Mouse (Mus musculus) adrenal gland, postnatal 14 days (tissue): ENCODE results near the gene Sorcs2. TPM values are rescaled to one million over a fixed set of nuclear protein-coding genes. Genes with fewer than 3 reads are reported as not detected.
"Not testable (repeated sequence)": the region's sequence is repeated elsewhere in the genome, so short reads cannot be mapped to it uniquely, and the experiment has no call there.

ENCODE experiments used
- DNase-seq: peaks from one replicate; pipeline ENCODE4 v3.0.0; 2021; ENCODE audit warnings: mixed read lengths
- total RNA-seq: library from RNA; stranded (reverse); gene quantifications from 2 replicates; pipeline ENCODE4 v1.2.3, GENCODE M21; 2021

Gene Sorcs2
- total RNA-seq, 1 experiment from 2014 or later, result 10.3 TPM

DNA sequence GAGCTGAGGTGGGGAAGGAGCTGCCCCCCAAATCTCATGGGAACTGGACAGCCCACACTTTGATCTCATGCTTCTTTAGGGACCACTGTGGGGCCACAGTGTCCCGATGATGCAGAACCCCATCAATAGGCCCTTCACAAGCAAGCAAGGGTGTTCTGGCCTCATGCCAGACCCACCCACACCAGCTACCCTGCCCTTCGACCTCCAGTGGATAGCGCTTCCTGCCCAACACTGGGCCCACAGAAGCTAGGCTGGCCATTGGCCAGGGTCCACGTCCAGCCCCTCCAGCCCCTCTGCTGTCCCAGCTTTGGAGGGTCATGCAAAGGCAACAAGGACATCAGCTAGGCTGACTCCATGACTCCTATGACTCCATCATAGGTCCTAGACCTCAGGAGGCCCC, 99.9 kb downstream of the Sorcs2 start:
- no peak for DNase-seq

DNA sequence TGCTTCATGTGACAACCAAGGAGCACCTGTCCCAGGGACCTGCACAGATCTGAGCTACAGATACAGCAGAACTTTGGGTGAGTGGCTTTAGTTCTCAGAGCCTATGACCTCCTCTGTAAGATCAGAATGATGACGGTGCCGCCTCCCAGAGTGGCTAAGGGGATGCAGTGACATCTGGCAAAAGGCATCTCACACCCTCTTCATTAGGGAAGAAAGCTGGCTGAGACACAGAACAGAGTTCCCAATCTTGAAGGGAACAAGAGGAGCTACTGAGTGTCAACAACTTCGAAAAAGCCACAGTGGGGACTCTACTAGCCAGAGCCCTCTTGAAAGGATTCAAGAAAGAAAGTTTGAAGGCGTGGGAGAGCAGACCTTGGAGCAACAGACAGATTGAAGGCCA, 100.7 kb downstream of the Sorcs2 start:
- no peak for DNase-seq

DNA sequence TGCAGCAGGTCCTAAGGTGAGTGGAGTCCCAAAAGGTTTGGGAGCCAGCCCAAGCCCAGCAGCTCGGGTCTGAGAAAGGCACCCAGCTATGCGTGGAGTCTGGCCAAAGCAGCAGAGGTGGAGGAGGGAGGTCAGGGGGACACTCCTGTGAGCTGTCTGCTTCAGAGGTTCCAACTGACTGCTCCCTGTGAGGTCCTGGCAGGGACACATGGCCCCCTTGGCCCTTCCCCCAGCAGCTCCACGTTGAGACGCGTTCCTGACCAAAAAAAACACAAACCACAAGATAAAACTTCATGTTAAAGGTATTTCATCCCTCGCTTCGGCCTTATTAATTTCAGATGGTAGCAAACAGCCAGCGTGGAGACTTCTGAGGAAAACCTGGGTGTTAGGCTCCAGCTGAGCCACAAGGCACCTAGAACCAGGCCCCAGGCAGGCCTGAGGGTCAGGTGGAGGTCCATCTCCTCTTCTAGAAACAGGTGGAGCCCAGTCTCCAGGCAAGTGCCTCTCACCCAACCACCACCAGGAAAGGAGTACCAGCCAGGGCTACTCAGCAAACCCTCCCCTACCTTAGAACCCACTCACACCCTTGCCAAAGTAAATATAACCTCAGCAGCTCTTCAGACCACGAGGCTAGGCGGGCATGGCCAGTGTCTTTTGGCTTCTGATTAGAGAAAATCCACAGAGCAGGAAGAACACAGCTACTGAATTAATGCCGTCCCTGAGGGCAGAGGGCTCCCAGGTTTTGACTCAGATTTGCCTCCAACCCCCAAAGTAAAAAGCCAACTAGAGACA, 104.6 kb downstream of the Sorcs2 start:
- DNase-seq, result peak; percentile 19

DNA sequence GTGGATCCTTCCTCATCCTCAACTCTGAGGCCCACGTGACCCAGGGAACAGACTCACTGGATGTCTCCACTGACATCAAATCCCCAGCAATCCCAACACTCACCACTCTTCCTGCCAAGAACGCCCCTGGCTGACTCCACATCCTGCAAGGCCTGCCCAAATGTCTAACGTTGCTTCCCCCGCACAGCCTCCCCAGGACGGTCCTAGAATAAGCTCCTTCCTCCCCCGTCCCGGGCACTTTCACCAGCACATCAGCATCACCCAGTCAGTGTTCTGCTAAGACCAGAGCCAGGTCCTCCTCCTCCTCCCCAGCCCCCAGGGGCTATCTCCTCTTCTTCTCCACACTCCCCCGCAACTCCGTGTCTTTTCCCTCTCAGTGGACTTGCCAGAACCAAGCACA, 105.6 kb downstream of the Sorcs2 start:
- DNase-seq, result peak; percentile 23

DNA sequence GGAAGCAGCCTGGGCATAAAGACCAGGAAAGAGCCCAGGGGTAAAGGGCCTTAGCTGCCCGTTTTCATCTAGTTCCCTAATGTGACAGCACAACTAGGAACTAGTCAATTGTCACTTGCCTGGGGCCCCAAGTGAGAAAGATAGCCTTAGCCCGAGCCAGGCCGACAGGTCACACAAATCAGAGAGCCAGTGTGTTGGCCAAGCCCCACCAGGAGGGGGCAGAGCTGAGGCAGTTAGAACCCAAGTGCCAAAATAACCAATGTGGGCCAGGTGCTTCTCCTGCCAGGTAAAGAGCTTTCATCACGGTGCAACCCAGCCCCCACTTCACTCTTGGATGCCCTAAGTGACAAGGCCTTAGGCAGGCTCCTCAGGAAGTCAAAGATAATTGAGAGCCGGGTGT, 106.7 kb downstream of the Sorcs2 start:
- DNase-seq, result peak; percentile 61

DNA sequence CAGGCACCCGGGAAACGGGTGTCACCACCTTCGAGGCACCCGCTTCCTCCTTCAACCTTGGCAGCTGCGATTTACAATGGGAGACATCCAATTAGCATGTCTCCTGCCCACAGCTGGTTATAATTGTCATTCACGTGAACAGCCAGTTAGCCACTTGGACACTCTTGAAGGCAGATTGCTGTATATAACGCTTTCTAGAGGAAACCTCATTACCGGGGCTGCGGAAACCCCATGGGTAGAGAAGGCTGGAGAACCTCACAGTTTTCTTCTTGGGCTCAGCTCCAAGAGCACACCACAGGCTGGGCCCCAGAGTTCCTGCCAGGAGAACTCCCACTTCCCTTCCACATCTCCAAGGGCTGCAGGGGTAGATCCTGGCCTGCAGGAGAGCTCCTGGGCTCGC, 112.5 kb downstream of the Sorcs2 start:
- no peak for DNase-seq

DNA sequence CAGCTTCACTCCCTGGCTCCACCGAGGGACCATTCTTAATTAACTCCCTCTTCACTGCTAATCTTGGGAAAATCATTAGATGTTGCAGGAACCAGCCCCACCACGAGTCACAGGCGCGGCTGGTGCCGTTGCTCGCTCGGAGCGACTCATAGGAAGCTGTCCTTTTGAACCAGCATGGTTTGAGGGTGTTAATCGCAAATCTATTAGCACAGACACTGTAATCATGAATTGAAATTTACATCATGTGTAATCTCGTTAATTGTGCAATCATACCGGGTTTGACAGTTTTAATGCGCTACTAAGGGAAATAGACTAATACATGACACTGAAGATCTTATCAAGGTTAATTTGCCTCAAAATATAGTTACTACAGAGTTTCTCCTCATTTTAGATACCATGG, 118.0 kb downstream of the Sorcs2 start:
- no peak for DNase-seq

DNA sequence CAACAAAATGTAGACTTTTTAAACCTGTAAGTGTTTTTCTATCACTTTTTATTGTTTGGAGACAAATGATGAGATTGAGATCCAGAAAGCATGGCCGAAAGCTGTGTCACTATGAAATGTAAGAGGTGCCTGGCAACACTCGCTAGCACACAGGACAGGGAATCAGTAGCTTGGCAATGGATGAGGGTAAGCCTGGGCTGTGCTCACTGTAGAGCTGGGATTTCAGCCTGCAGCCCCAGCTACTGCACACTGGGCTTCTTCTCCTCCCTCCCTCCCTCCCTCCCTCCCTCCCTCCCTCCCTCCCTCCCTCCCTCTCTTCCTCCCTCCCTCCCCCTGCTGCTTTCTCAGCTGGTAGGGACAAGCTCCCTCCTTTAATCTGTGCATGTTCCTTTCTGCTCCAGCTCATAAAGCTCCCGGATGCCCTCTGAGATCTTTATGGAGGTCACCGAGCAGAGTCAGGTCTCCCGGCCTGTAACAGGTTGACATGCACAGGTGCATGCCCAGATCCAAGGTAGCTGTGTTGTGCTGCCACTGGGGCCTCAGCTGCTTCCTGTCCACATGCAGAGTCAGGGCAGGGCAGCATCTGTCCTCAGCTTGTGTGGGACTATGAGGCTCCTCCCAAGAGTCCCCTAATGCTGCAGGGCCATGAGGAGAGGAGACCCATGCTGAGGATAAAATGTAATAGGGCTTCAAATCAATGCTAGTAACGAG, 123.1 kb downstream of the Sorcs2 start:
- no peak for DNase-seq

DNA sequence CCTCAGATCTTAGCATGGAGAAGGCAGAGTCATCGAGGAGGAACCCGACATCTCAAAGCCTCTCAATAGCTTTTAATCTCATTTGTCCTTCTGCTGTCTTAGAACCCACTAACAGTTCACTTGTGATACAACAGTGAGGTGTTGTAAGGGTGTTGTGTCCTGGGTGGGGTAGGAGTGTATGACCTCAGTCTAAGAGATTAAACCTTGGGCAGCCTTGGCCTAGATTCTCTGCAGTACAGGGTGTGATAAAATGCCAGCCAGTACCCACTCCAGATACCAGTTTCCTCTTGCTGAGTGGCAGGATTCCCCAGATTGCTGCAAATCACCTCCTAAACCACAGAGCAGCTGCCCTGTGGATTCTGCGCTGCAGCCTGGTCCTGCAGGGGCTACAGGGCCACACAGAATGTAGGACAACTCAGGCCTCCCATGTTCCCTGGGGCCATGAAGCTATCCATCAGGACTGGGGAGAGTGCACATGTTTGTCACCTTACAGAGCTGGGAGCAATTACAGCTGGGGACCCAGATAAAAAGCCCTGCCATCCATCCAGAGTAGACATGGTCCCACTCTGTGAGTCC, 130.7 kb downstream of the Sorcs2 start:
- DNase-seq, result peak; percentile 33

DNA sequence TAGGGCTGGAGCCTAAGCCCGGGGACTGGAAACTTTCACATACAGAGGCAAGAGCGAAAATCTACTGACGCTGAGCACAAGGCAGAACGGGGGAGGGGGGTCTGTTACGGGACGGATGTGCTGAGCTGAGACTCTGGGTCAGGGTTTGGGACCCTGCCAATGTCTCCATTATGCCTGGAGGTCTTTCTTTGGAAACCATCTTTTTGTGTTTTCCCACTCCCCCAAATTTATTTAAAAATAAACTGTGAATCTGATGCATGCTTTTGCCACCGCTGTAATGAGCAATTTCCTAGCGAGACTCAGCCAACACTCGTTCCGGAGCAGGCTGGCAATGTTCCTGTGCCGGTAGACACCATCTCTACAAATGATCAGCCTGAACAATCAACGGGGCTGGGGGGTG, 137.1 kb downstream of the Sorcs2 start:
- no peak for DNase-seq

DNA sequence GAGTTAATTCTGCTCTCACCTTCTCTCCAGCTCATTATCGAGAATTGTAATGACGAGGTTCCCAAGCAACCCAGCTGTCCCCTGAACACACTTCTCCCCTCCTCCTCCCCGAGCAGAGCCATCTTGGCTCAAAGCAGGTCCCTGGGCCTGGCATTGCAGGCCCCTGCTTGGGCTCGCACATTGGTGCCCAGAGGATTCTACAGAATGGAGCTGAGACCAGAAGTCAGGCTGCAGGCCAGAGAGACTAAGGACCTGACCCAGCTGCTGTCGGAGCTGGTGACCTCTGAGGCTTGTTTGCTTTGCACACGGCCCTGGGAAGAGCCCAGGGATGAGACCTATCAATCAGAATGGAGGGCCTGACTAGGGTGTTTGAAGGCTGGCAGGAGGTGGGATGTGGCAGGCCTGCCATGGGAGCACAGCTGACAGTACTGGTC, 138.2 kb downstream of the Sorcs2 start:
- no peak for DNase-seq

DNA sequence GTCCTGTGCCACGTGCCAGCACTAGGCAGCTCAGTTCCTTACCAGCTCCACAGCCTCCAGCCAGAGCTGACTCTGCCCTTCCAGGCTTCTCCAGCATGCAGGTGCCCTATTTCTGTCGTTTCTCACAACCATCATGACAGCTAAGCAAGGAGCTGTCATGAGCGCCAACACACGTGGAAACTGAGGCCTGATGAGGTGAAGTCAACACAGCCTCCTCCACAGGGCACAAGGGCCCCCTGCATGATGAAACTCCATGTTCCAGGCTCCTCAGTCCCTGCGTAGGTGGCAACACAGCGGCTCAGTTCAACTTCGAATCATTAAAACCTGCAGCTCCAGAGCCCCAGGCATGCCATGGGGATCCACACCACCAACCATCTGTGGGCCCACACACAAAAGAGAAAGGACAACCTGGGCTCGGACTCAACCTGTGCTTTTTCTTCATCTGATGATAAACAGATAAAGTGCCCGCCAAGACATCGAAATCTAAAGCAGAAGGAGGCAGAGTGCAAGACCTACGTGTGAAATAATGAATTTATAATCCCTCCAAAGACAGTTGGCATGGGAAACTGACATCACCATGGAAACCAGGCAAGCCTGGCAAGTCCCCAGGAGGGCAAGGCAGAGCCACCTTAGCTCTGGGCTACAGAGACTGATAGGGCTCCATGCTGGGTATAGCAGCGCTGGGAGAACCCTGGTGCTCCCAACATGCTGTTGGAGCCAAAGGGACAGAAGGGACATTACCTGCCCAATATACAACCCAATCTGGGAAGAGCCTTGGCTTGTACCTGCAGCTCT, 139.4 kb downstream of the Sorcs2 start:
- DNase-seq, result no peak

DNA sequence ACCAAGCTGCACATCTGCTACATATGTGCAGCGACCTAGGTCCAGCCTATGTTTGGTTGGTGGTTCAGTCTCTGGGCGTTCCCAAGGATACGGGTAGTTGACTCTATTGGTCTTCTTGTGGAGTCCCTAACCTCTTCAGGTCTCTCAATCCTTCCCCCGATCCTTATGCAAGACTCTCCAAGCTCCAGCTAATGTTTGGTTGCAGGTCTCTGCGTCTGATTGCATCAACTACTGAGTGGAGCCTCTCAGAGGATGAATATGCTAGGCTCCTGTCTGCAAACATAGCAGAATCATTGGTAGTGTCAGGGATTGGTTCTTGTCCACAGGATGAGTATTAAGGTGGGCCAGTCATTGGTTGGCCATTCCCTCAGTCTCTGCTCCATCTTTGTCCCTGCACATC, 140.9 kb downstream of the Sorcs2 start:
- DNase-seq, result no peak

DNA sequence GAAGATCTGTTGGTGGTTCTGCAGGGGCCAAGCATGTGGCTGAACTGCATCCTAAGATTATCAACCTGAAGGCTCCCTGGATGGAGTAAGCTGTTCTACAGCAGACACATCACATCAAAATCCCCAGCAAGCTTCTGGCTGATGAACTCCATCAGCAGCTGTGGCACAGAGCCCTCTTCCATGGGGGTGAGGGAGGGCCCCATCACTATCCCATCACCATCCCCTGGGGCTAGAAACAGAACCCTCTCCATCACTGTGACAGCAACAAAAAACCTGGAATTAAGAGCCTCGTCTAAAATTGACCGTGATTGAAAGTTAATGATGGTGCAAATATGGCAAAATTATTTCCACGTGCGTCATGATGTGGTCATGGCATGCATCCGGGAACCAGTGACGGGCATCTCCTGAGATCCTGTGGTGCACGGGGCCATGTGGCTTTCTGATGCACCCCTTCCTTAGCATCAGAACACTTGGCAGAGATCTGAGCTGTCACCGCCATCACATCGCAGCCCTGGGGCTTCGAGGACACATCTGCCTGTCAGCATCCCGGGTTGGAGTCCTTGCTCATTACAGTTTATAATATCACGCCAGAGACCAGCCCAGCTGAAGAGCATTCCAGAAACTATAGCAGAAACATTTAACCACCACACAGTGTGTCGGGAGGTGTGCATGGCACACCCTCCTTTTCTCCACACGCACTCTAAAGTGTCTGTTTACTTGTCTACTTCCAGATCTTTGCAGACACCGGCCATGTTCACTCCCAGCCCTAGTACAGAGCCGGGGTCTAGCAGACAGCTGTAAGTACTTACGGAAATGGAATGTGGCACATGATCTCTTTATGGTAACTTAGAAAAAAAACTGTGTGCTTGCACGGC, 143.1 kb downstream of the Sorcs2 start:
- DNase-seq, result no peak

DNA sequence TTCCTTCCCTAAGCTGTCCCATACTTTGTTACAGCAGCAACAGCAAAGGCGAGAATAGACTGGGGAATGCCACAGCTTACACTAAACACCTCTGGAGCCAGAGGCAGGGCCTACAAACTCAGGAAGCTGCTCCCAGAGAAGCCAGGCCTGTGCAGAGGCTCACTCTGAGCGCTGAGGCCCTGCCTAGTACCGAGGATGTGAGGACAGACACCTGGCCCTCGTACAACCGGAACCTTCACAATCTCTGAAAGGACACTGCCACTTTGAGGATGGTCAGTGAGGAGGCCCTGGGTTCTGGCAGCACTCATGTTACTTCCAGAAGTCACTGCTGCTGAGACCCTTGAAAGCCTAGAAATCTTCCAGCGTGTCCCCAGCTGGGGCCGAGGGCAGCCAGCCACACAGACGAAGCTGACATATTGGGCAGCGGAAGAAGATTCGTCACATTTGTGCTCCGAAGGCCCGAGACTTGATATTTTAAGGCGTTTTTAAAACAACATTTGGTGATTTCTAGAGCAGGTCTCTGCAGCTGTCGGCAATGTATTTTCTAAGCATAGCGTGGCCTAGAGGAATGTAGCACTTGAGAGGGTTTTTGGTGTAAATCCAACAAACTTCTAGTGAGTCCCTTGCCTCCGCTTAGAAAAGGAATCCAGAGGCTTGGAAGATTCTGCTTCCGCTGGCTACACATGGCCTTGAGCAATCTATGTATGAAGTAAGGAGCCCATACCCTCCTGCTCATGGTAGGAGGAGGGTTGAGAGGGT, 145.0 kb downstream of the Sorcs2 start:
- no peak for DNase-seq

DNA sequence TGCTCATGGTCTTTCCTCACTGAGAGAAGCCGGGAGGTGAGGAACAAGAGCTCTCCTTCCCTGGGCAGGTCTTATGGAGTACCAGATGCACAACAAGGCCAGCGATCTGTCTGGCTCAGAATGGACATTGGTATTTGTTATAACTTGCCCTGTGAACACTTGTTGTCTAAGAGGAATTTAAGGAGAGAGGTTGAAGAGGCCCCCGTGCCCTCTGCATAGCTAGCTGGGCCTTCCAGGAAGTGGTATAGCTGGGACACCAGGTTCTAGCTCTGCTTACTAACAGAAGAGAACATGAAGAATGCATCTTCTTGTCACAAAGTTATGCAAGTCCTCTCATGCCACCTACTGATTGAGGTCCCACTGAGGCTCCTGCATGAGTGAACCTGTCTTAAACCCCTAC, 149.9 kb downstream of the Sorcs2 start:
- DNase-seq, result no peak

DNA sequence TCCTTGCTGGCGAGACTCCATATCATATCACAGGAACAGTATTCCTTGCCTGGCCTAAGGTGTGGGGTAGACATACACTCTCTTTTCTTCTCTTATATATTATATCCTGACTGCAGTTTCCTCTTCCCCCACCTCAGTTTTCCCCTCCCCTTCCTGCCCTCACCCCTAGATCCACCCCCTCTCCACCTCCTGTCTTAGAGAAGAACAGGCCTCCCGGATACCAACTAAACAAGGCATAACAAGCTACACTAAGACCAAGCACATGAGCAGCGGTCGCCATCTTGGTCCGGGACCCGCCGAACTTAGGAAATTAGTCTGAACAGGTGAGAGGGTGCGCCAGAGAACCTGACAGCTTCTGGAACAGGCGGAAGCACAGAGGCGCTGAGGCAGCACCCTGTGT, 160.4 kb downstream of the Sorcs2 start:
- DNase-seq, result not testable (repeated sequence)

DNA sequence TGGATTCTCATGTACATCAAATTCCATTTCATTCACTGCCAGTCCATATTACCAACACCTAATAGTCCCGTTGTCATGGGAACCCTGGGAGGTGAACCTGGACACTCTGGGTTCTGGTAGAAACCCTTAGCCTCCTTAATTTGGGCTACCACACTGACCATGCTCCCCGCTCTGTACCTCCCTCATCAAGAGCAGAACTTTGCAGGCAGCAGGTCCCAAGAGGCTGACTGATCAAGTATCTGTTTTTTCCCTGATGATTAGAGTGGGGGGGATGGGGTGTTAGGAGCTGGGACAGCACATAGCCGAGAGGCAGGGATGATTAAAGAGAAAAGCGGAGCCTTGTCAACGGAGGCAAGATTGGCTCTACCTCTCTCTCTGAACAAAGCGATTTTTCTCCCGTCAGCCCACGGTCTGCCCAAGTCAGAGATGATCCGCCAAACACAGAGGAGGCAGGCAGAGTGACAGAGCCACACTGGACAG, 167.6 kb downstream of the Sorcs2 start:
- DNase-seq, result no peak

DNA sequence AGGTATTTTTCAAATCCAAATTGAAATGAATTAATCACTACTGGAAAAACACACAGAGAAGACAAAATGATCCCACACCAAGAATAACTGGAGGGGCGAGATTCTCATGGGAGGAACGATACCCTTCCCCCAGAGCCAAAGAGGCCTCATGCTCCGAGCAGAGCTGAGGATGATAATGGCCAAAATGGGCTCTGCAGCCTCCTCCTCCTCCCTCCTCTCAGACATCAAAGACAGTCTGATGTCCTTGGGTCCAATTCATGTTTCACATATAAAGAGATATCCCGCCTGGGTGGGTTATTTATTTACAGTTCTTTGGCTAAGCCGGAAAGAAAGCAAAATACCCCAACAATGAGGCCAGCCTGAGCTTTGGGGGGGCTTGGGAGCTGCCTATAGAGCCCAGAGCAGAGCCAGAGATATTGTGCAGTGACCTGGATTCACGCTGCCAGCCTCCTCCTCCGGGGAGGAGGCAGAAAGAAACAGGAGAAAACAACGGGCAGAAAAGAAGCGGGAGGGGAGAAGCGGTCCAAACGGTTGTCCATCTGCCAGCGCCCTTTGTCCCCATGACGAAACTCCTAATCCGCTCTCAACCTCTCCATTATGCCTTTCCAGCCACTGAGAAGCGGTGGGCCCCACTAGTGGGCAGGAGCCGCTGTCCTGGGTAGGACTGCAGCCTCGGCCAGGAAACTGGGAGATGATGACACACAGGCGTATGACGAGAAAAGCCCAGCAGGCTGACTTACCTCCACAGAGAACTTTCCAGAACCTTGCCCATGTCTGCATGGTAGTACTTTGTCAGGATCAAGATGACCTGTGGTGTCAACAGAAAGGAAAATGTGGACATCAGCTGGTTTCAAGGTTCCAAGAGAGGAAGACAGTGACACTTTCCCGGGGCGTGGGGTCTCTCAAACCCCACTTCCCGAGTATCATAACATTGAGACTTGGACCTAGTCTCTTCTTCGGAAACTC, 169.3 kb downstream of the Sorcs2 start:
- DNase-seq, result peak; percentile 23
